Mouse (Mus musculus): ENCODE results near the gene Tspan15. TPM values are rescaled to one million over a fixed set of nuclear protein-coding genes. Genes with fewer than 3 reads are reported as not detected.

The Tspan15 gene
- total RNA-seq, 2 experiments from 2014 or later = 1.7 to 1.9 TPM

- ATAC-seq (replicated peaks; ENCODE audit: low FRiP score, low TSS enrichment, poor library complexity, severe bottlenecking) = no peak
These were observed 5.1 kb upstream of the Tspan15 start for GRCm38 (mm10) chr10:62236165-62236564.

- ATAC-seq (replicated peaks; ENCODE audit: low FRiP score, low TSS enrichment, poor library complexity, severe bottlenecking) = no peak
These were observed 760 bp upstream of the Tspan15 start for GRCm38 (mm10) chr10:62231811-62232210.

- ATAC-seq (replicated peaks; ENCODE audit: low FRiP score, low TSS enrichment, poor library complexity, severe bottlenecking) = no peak
These were observed 313 bp upstream of the Tspan15 start for GRCm38 (mm10) chr10:62231395-62231732.

GRCm38 (mm10) chr10:62228126-62228525 lies 2.9 kb downstream of the Tspan15 start:
- ATAC-seq (replicated peaks; ENCODE audit: low FRiP score, low TSS enrichment, poor library complexity, severe bottlenecking) = no peak

- ATAC-seq (replicated peaks; ENCODE audit: low FRiP score, low TSS enrichment, poor library complexity, severe bottlenecking) = no peak
These were observed 5.2 kb downstream of the Tspan15 start for GRCm38 (mm10) chr10:62225839-62226238.

GRCm38 (mm10) chr10:62224231-62224630 lies 6.8 kb downstream of the Tspan15 start:
- ATAC-seq (replicated peaks; ENCODE audit: low FRiP score, low TSS enrichment, poor library complexity, severe bottlenecking) = no peak

- ATAC-seq (replicated peaks; ENCODE audit: low FRiP score, low TSS enrichment, poor library complexity, severe bottlenecking) = no peak
These were observed 8.3 kb downstream of the Tspan15 start for GRCm38 (mm10) chr10:62222777-62223176.

- ATAC-seq (replicated peaks; ENCODE audit: low FRiP score, low TSS enrichment, poor library complexity, severe bottlenecking) = no peak
These were observed 9.4 kb downstream of the Tspan15 start for GRCm38 (mm10) chr10:62221647-62222046.

- no peak for ATAC-seq (replicated peaks; ENCODE audit: low FRiP score, low TSS enrichment, poor library complexity, severe bottlenecking)
These were observed 10.1 kb downstream of the Tspan15 start for GRCm38 (mm10) chr10:62220732-62221514.

- ATAC-seq (replicated peaks; ENCODE audit: low FRiP score, low TSS enrichment, poor library complexity, severe bottlenecking) = no peak
These were observed 12.3 kb downstream of the Tspan15 start for GRCm38 (mm10) chr10:62218789-62219172.

- no peak for ATAC-seq (replicated peaks; ENCODE audit: low FRiP score, low TSS enrichment, poor library complexity, severe bottlenecking)
These were observed 12.8 kb downstream of the Tspan15 start for GRCm38 (mm10) chr10:62218044-62218788.

- ATAC-seq (replicated peaks; ENCODE audit: low FRiP score, low TSS enrichment, poor library complexity, severe bottlenecking) = no peak
These were observed 13.9 kb downstream of the Tspan15 start for GRCm38 (mm10) chr10:62217196-62217595.

- peak; percentile 73 for ATAC-seq (replicated peaks; ENCODE audit: low FRiP score, low TSS enrichment, poor library complexity, severe bottlenecking)
These were observed 14.5 kb downstream of the Tspan15 start for GRCm38 (mm10) chr10:62216595-62216994.

- peak; percentile 32 for ATAC-seq (replicated peaks; ENCODE audit: low FRiP score, low TSS enrichment, poor library complexity, severe bottlenecking)
These were observed 15.4 kb downstream of the Tspan15 start for GRCm38 (mm10) chr10:62215633-62216032.

- peak; percentile 66 for ATAC-seq (replicated peaks; ENCODE audit: low FRiP score, low TSS enrichment, poor library complexity, severe bottlenecking)
These were observed 15.9 kb downstream of the Tspan15 start for GRCm38 (mm10) chr10:62215169-62215616.

- ATAC-seq (replicated peaks; ENCODE audit: low FRiP score, low TSS enrichment, poor library complexity, severe bottlenecking) = no peak
These were observed 19.7 kb downstream of the Tspan15 start for GRCm38 (mm10) chr10:62211310-62211709.

- no peak for ATAC-seq (replicated peaks; ENCODE audit: low FRiP score, low TSS enrichment, poor library complexity, severe bottlenecking)
These were observed 22.7 kb downstream of the Tspan15 start for GRCm38 (mm10) chr10:62208241-62208896.

- no peak for ATAC-seq (replicated peaks; ENCODE audit: low FRiP score, low TSS enrichment, poor library complexity, severe bottlenecking)
These were observed 28.5 kb downstream of the Tspan15 start for GRCm38 (mm10) chr10:62202574-62202973.

- no peak for ATAC-seq (replicated peaks; ENCODE audit: low FRiP score, low TSS enrichment, poor library complexity, severe bottlenecking)
These were observed 32.2 kb downstream of the Tspan15 start for GRCm38 (mm10) chr10:62198891-62199290.

- no peak for ATAC-seq (replicated peaks; ENCODE audit: low FRiP score, low TSS enrichment, poor library complexity, severe bottlenecking)
These were observed 33.6 kb downstream of the Tspan15 start for GRCm38 (mm10) chr10:62197403-62197802.
